Mouse (Mus musculus) embryo, embryonic 10 days (tissue): ENCODE measurements around the gene Gm44503.

Experiments used
- DNase-seq: peaks from one replicate; pipeline ENCODE4 v3.0.0-alpha.2; 2015; ENCODE audit warnings: low spot score

The Gm44503 gene

DNA sequence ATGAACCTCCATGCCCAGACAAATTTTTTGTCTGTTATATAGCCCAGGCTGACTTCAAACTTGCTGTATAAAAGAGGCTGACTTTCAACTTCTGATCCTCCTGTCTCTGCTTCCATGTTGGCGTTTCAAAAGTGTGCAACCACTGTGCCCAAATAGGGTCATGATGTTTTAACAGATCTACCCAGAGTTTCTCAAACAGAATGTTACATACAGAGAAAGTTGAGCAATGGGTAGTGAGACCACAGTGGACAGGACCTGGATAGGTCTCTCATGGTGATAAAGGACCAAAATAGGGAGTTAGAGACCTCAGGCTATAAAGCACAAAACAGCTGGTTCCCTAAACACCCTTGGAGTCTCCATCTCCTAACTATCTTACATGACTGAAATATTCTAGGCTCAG is 71.8 kb downstream of the Gm44503 start:
- DNase-seq: no peak

DNA sequence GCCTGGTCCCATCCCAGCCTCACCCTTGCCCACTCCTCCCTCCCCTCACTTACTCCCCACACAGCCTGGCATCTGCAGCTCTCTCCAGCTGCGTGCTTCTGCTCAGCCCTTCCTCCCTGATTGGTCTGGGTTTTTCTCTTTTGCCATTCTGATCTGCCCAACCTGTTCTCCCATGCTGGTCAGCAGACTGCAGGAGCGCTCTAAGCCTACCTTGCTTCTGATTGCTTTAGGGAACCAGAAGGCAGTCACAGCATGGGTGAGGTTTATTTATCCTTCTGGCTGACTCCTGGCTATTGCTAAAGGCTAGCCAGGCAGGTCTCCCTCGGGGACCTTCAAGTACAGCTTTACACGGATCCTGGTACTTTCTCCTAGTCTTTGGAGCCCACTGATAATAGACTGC is 72.8 kb downstream of the Gm44503 start:
- DNase-seq: no peak

DNA sequence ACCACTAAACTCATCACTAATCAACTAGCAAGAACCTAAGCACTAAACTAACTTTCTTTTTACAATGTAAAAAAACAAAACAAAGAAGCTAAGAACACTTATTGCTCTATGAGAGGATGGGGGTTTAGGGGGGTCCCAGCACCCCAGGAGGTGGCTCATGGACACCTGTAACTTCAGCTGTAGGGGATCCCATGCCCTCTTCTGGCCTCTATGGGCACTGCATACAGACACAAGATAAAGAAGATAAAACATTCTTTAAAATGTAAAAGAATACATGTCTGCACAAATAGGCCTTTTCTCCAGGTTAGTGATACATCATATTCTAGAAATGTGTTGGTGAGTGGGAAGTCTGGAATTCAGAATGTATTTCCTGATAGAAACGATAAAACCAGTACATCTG is 74.8 kb downstream of the Gm44503 start:
- DNase-seq: no peak

DNA sequence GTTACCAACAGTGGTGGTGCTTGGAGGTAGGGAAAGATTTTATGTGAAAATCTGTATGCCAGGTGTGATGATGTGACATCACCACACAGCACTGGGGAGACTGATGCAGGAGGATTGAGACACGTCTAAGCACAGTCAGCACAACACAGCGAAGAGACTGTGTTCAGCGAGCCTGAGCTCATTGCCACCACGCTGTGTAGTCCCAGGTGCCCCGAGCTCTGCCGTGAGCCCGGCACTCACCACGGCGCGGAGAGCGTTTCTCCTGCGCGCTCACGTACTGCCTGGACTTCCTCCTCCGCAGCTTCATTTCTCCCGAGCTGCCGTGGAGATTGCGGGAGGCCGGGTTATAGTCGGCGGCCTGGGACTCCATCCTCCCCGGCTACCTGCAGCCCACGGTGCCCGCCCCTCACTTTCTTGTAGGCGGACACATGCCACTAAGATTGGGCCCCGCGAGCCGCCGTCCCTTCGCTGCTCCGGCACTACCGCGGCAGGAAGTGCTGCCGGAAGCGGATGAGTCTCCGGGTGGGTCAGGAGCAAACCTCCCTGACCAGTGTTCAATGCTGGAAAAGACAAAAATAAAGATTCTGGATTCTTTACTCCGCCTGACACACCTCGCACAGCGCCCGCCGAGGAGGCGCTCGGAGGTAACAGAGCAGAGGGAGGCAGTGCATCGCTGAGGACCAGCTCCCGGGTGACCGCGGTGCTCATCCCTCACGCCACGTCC is 80.7 kb downstream of the Gm44503 start:
- DNase-seq: peak; percentile 97

DNA sequence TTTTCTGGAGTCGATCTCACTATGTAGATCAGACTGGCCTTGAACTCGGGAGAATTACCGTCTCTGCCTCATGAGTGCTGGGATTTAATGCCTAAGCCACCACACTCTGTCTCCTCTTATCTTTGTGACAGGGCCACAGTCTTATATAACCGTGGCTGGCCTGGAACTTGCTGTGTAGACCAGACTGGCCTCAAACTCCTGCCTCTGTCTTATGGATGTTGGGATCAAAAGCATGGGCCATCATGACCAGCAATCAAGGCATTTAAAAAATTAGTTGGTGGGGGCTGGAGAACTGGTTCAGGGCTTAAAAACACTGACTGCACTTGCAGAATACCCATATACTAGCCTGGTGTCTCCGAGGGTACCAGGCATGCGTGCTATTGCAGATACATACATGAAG is 81.4 kb downstream of the Gm44503 start, which contains the start of gene Pigb:
Pigb (minus strand) TSS at position 299 of the 400 bp plus-strand sequence.
- no peak for DNase-seq

DNA sequence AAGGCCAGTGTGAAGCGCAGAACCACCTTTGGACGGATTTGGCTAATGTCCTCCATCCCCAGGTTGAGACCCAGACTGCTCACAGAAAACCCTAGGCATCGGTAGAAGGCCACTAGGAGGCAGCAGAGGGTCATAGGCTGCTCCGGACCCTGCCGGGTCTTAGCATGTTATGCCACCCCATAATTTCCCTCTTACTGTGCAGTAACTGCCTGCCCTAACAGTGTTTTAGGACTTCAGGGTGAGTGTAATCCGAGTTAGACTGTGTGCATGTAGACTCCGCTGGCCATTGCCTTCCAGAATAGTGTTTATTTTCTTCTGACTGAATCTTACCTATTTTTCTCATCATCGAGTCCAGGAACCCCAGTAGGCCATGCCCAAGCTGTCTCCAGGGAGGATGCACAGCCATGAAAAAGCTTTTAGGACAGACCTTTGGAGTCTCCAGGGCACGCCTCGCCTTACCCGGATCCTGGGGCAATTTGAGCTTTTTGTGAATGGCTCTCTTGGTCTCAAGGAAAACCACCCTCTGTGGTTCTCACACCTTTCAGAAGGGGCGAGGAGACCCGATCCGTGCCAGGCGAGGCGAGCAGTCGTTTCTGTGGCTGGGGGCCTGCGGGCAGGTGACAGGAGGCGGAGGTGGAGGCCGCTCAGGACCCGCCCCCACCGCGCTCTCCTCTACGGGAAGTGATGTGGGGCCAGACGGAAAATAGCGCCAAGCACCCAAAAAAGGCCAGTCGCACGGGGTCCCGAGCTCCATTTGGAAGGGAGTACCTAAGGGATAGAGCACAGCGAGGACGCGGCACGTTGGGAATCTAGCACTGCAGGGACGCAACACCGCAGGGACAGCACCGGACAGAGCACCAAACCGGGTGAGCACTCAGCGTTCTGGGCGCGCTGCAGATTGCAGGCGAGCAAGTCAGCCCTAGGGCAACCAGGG is 85.8 kb downstream of the Gm44503 start, which contains the start of gene Rab27a:
Rab27a (plus strand) TSS at position 709 of the 934 bp plus-strand sequence.
- DNase-seq: peak; percentile 90

DNA sequence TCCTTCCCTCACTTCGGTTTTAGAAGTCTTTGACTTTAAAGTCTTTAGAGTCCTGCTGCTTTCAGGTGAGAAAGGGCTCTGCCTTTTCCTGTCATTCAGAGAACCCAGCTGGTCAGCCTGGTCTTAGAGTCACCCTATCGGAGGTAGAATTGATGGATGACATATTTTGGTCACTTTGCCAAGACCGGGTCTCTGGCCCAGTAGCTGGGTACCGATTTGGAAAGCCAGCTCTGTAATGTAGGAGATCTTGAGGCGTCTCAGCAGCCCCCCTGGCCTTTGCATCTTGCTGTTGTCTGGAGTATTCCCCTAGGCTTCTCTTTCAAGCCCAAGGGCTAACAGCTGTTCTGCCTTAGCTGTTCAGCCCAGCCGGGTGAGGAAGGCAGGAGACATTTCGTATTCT is 86.6 kb downstream of the Gm44503 start:
- DNase-seq: no peak

DNA sequence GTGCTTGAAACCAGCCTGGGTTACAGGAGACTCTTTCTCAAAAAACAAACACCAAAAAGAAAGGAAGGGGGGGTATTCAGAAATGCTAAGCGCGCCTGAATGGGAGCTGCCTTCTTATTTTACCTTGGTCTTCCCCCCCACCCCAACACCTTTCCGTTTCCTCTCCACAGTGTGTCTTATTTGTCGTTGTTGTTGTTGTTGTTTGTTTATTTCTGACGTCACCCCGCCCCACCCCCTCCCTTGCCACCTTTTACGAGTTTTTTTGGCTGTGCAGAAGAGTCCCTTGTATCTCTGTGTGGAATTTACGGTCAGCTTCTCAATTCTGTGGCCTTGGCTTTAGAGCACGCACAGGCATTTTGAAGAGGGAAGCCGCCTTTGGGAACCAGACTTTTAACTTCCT is 87.1 kb downstream of the Gm44503 start:
- no peak for DNase-seq

DNA sequence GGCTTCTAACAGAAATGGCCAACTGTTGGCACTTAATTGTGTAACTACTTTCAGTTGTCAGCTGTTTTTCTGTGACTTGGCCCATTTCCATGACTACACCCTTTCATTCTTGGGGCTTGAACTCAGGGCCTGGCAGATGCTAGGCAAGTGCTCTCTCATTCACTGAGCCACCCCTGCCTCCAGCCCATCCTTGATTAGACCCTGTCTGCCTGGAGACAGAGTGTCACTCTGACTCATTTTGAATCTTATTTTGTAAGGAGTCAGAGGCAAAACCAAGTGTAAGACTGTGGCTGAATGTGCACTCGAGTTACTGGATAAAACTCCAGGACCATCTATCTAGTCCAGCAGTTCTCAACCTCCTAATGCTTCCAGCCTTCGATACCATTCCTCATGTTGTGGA is 89.3 kb downstream of the Gm44503 start:
- no peak for DNase-seq

DNA sequence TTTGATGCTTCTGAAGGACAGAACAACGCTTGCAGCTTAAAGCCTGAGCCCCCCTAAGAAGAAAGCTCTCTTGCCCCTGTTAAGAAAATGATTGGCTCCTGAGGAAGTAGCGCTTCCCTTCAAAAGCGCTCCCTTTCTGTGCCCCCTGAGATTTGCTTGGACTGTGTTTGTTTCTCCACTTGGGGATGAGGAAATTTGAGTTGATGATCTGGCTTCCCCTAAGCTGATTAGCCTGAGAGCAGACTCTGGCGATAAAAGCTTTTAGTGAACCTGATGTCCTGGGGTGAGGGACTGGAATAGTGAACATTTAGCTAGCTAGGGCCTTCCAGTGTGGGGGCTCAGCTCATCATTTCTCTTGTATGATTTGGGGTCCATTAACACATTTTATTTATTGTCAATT is 90.3 kb downstream of the Gm44503 start:
- DNase-seq: peak; percentile 31

DNA sequence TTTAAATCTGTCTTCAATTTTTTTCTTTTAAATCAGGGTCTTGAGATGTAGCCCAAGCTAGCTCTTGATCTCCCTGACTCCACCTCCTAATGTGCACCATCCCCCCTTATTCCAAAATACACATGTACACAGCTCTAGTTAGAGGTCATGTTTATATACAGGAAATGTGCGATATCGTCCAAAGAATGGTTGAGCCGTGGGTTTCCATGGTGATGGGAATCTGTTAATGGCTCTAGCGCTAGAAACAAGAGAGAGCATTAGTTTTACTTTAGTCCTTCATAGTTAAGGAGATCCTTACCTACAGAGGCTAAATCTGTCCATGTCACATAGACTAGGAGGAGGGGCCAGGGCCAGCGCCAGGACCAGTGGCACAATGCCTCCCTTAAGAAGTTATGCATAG is 91.2 kb downstream of the Gm44503 start:
- DNase-seq: no peak

DNA sequence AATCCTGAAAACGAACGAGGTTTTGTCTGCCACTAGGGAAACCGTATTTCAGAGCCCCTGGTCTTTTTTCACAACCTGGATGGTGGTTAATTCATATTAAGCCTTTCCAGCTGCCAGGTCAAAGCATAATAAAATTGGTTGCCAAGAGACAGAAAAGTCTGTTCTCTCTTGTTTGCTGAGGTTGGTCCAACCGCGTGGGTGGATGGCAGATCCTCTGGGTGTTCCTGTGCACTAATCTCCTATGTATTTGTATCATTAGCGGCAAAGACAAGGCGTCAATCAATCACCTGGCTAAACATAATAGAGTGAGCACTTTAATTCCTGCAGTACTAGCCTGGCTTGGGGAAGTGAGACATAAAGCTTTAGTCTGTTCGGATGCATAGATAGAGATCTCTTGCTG is 92.0 kb downstream of the Gm44503 start:
- no peak for DNase-seq

DNA sequence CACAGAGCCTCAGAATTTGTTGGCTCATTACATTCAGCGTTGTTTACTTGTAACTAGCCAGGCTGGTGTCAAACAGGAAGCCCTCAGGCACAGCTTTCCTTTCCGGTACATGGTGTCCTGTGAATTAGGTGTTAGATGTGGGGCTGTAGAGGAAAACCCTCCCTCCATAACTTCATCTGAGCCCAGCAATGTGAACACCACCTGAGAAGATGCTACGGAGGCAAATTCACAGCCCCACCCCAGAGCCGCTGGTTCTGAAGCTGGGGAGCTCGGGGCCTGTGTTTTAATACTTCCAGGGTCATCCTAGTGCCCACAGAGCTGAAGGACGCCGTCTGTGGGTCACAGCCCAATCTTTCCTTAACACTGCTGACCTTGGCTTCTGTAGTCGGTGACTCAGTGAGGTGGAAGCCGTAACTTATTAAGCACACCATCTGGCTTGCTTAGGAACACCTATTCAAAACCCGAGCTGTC is 96.8 kb downstream of the Gm44503 start:
- DNase-seq: no peak

DNA sequence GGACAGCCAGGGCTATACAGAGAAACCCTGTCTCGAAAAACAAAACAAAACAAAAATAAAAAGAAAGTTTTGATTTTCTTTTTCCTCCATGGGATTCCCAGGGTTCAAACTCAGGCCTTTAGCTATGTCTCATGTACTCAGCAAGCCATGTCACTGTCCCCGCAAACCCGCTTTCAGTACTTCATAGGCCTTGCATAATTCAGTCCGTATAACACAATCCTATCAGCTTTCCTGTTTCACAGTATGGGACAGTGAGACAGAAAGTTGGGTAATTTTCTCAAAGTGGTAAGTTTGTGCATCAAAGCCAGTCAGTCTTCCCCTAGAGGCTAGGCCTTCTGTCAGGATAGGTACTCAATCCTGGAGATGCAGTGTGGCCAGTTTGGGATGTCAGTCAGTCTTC is 100.6 kb downstream of the Gm44503 start:
- no peak for DNase-seq

DNA sequence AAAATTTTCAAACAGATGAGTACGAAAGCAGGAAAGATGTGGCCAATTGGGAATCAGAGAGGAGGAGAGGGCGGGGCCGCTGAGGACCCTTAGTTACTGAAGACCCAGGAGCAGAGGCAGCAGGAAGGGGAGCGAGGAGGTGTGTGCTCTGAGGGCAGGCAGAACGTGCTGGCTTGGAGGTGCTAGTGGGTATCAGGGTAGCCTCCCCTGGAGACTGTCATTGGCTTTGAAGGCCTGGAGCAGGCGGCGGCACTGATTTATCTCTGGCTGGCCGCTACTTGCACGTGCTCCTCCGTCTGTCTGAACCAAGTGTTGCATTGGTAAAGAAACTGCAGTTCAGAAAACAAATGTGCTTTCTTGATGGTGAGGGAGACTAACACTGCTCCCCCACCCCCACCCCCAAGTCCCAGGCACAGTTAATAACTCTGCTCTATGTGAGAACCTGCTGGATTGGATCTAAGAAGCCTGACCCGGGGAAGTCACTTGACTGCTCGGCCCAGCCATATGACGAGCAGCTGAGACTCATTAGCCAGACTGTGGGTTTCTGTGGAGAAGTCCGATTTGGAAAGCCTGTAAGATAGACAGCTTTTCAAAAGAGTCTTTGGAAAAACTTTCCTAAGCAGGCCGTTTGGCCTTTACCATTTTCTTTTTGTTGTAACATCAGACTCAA is 105.1 kb downstream of the Gm44503 start:
- peak; percentile 60 for DNase-seq
